Mouse (Mus musculus) urinary bladder, postnatal 10 days (tissue): ENCODE data around the gene Mxi1.

ENCODE experiments used
- DNase-seq: peaks from one replicate; pipeline ENCODE4 v3.0.0; 2022; ENCODE audit warnings: low spot score

Gene Mxi1

DNA sequence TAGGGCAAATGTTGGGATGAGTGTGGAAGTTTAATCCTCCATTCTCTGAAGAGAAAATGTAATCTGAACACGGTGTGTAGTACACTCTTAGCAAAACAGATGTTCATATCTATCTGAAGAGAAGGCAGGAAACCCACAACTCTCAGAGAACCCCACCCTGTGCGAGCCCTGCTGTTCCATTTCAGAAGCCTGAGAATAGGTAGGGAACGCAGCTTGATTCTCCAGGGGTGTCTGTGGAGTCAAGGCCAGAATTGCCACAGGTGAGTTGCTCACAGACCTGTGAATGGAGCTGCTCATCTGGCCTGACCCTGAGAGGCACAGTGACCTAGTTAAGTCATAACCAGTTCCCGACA lies 10.5 kb upstream of the Mxi1 start:
- DNase-seq: no peak

DNA sequence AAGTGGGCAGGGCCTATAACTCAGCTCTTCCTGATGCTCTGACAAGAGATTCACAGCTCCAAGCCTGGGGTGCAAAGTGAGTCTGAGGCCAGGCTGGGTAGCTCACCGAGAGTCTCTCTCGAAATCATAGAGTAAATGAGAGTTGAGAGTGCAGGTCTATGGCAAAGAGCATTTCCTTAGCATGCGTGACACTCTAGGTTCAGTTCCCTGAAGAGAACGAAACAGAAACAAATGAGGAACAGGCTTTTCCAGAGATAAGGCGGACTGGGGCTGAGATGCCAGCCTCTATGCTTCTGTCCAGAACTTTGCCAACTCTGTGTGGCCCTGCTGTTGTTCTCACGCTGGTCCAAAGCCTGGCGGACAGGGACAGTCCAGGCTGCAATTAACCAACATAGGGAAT lies 6.9 kb upstream of the Mxi1 start:
- DNase-seq: no peak

DNA sequence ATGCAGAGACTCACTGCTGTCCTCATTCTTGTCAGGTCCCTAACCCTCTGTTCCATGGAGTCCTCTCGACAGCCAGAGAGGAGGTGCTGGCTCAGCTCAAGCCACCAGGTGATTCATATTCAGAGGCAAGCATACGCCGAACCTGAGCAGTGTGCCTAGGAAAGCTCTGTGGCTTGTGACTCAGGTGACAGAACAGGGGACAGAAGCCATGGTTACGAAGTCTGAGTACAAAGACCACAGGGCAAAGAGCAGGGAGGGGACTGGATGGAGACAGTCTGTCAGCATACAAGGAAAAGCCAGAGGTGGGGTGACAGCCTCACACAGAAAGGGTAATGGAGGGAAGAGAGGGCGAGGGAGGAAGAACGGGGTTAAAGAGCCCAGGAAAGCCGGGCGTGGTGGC lies 4.7 kb upstream of the Mxi1 start:
- no peak for DNase-seq

DNA sequence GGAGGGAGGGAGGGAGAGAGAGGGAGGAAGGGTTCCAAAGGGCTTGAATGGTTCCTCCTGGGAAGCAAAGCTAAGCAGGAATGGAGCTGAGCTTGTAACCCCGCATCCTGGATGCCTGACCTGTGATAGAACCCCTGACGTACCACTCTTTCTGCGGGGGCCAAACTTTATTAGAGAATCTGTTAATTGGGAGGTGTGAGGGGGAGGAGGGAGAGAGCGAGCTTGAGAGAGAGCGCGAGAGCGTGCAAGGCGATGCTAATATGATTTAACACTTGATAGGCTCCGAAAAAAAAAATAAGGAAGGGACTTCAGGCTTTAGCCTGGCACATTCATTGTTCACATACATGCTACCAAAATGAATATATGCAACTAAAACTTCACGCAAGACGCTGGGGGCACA lies 3.6 kb upstream of the Mxi1 start:
- DNase-seq: no peak

DNA sequence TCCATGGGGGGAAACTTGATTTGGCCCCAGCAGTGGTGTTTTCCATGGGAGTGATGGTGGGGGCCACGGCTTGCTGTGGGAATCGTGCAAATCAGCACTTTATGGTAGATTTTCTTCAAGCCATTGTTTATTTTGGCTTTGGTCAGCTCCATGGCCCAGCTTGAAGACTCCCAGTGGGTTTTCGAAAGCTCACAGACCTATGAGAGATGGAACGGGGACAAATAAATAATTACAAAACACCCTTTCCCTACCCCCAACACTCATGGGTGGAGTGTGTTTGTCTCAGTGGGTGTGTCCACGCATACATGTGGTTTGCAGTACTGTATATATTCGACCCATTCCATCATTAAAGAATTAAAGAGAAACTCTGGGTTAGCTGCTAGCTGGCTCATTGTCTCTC lies 3.1 kb upstream of the Mxi1 start:
- DNase-seq: no peak

DNA sequence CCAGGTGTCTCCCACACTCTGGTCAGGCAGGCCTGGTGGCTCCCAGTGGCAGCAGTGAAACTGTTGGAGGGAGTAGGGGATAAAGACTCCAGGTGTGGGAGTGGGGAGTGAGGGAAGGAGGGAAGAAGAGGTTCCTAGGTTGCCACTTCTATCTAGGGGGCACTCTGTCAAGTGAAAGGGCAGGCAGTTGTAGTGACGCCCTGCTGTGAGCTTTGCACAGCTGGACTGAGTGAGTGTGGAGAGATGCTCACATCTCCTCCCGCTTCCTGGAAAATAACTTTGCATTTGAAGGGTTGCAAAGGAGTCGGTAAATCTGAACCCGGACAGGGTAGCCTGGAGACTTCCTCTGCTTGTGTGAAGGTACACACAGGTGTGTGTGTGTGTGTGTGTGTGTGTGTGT lies 687 bp upstream of the Mxi1 start:
- no peak for DNase-seq

DNA sequence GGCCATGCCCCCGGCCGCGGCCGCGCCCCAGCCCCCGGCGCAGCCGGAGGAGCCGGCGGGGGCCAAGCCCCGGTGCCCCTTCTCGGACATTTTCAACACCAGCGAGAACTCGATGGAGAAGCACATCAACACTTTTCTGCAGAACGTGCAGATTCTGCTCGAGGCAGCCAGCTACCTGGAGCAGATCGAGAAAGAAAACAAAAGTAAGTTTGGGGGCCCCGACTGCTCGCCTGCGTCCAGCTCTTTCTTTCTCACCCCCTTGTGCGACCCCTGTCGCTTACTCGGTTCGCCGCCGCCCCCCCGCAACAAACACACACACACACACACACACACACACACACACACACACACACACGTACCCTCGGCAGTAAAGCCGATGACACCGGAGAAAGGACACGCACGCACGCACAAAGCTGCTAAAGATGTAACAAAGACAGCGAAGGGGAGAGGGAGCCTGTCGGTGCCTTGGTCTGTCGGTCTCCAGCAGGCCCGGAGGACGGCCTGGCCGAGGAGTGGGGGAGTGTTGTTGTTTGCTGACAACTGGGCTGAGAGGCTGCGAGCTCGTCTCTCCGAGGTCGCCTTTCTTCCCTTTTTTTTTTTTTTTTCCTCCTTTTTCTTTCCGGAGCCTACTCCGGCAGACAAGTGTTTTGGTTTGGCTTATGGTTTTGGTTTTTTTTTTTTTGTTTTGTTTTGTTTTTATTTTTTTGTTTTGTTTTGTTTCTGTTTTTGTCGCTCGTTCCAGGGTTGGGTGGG lies 629 bp downstream of the Mxi1 start:
- no peak for DNase-seq

DNA sequence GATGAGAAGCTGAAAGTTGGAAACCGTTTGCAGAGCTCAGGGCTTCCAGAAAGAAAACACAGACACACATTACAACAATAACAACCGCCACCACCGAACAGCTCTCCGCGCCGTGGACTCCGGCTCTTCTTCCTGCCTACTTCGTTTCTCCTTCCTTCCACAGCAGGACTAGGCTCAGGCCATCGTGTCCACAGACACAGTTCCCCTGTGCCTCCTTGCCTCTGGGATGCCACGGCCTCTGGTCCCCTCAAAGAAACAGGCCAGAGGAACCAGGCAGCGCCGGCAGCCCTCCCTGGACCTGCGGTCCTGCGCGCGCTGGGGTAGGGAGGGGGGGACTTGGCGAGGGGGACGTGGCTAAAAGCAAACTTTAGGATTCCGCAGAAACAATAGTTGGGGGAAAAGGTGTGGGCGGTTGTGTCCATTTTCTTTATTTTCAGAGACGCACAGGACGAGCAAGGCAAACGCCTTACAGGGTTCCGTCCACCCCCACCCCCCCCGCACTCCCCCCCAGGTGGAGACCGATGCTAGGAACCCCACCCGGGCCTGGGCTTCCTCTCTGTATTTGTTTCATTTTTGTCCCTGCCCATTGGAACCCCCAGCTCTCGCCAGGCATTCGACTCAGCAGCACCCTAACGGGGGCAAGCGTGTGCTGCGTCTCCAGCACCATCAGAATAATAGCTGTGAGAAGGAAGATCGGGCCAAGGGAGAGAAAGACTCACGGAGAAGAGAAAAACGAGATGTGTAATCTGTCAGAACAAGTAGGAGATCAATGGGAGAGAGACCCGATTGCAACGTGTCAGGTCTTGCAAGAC lies 1.4 kb downstream of the Mxi1 start:
- no peak for DNase-seq

DNA sequence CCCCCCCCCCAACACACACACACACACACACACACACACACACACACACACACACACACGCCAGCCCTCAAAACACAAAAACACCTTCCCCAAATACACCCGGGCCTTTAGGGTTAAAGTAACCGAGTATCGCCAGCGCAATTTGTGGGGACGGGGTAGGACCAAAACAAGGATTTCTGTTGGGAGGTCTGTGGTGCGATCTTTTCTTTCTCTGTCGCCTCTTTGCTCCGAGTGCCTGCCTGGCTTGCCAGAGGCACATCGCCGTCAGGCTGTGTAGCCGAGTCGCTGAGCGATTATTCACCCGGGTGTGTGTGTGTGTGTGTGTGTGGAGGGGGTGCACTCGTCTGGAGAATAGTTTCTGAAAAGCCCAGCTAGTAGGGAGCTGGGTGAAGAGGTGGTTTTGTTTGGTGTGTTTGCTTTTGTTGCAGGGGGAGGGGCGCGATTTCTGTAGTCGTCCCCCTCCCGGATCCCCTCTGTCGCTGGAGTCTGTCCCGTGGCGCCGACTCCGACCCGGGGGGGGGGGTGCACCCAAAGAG lies 2.1 kb downstream of the Mxi1 start:
- no peak for DNase-seq

DNA sequence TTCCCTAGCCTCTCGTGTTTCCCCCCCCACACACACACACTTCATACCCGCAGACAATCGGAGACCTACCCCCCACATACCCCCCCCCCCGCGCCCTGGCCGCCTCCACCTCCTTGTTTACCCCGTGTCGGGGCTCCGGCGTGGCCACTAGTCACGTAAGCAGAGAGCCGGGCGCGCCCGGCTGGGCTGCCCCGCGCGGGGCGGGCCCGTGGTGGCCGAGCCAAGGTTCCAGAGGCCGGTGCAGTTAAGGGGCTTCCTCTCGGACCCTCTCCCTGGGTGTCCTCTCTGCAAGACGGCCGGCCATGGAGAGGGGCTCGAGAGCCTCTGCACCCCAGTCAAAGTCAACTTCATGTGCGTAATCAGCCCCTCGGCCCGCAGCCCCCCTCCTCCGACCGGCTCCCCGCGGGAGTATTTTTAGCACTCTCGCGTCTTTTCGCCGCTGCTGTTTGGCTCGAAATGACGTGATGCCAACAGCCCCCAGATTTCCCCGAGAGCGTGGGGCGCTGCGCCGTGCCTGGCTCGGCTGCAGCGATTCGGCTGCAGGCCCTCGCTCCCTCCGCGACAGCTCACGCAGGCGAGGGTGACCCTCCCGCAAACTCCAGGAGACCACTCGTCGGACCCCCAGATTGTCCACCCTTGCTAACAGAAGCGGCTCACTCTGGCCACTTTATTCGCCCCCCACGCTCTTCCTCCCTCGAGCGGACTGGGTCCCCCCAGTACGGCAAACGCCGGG lies 2.8 kb downstream of the Mxi1 start:
- peak; percentile 56 for DNase-seq

DNA sequence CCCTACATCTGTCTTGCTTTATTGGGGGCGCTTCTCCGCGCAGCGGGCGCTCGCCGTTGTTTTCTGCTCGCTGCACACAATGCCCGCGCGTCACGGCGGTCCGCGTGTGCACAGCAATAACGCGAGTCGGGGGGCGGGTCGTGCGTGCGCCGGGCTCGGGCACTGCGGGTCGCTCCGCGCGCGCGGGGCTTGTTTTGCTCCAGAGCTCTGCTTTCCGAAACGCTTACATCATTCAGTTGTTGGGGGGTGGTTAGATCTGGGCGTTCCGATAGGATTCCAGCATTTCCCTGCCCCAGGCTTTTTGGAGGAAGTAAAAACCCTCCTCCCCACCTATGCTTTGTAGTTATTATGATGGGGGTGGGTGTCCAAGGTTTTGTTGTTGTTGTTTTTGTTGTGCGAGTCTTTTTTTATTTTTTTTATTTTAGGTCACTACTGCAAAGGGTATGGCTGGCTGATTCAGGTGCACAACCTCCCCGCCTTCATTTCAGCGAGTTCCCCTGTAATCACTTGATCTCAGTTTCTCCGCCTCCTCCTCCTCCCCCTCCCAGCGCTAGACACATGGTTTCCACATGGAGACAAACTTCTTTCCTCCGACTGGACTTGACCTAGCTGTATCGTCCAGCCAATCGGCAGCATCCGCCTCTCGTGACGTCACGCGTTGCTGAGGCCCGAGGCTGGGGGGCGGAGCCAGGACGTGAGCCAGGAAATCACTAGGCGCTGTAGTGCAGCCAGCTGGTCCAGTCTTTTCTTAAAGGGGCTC lies 3.5 kb downstream of the Mxi1 start:
- DNase-seq: peak; percentile 98

DNA sequence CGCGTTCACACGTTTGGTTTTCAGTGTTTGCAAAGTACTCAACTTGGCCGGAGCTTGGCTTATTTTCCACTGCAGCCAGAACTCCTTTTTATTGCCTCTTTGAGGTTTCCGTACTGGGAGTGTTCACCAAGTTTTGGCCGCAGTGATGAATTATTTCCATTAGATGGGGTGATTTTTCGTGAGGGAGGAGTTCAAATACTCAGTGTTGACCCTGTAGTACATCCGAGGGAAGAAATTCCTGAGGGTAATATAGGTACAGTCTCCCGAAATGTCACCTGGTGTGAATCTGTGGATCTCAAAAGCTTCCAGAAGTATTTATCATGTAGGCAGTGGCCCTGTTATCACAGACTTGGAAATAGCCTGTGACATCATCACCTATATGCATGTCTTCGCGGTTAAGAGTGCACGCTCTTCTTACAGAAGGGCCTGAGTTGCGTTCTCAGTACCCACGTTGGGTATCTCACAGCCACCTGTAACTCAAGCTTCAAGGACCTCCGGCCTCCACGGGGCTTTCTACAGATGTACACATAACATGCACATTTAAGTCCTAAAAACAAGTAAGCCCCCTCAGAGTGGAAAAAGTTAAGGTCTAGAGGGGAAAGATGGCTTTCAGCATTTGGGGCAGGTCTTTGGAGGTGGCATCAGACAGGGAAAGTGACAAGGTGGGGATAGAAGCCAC lies 4.4 kb downstream of the Mxi1 start:
- DNase-seq: no peak

DNA sequence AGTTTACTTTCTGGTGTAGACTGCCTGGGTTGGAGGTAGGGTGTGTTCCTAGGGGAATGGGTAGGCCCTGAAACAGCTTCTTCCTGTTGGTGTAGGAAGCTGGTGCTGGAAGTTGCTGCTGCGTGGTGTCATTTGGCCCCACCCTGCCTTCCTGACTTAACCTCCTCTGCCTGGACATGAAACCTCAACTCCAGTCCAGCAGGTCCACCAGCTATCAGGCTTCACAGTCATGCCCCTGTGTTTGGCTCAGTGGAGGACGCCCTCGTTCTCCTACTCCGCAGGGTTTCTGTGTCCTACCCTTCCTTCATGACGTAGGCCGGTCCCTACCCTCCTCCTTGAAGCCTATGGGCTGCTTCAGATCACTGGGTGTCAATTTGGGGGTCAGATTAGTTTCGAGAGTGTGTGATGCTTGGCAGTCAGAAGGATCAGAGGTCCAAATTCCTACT lies 4.9 kb downstream of the Mxi1 start:
- no peak for DNase-seq

DNA sequence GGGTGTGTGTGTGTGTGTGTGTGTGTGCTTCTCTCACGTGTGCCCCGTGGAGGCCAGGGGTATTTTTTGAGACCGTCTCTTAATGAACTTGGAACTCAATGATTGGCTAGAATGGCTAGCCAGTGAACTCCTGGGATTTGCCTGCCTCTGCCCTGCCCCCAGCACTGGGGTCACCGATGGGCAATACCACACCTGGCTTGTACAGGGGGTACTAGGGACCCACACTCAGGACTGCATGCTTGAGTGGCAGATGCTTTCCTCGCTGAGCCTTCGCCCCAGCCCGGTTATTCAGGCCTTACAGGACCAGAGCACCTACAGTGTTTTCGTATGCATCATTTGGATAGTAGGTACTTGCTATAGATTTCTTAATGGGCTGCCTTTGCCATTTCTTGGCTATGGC lies 5.8 kb downstream of the Mxi1 start:
- no peak for DNase-seq

DNA sequence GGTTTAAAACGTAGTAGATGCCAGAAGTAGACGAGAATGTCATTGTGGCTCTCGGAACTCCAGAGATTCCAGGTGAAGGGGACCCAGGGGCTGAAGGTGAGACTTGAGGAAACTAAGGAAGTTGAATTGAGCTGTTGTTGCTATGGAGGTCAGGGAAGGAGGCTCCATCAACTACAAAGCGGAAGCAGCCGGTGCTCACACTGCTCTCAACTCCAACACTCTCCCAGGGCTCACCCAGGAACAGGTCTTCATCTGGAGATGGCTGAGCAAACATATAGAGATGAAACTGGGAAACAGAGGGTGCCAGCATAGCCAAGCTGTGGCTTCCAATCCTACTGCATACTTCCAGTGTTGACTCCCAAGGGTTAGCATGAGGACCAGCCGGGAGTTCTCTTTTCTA lies 6.6 kb downstream of the Mxi1 start:
- DNase-seq: no peak

DNA sequence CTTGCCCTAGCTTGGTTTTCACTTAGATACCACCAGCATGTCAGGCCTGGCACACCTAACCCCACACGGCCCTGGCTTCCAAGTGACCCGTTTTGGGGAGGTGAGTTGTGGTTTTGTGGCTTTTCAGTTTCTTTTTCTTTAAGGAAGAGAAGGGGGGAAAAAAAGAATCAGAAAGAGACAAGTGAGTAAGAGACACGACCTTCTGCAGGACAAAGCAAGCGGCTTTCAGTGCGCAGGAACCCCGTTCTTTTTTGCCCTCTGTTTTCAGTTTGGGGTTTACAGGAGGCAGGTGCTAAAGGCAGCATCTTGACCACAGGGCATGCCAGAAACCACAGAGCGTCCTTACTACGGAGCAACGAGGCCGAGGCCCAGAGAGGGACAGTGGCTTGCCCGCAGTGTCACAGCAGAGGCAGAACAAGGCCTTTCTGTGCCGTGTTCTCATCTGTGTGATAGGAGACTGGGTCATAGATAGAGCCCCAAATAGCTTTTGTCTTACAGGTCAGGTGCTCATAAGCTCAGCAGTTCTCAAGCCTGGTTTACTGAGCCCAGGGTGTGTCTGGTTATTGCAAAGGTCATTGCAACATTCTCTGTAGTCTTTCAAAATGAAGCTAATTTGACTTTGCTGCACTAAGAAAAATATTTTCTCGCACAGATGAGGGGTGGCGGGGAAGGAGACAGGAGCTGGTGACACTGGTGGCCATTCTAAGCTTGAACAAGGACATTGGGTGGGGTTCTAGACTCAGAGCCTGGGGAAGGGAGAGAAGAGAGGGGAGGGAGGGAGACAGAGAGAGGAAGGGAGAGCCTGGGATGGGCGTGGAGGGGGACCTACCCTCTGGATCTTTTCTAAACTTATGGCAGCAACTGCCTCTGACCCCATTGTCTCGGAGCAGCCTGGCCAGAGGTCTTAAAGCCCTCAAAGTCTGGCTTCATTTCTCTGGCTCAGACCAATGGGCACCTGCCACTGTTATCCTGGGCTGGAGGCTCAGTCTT lies 8.1 kb downstream of the Mxi1 start:
- DNase-seq: no peak

DNA sequence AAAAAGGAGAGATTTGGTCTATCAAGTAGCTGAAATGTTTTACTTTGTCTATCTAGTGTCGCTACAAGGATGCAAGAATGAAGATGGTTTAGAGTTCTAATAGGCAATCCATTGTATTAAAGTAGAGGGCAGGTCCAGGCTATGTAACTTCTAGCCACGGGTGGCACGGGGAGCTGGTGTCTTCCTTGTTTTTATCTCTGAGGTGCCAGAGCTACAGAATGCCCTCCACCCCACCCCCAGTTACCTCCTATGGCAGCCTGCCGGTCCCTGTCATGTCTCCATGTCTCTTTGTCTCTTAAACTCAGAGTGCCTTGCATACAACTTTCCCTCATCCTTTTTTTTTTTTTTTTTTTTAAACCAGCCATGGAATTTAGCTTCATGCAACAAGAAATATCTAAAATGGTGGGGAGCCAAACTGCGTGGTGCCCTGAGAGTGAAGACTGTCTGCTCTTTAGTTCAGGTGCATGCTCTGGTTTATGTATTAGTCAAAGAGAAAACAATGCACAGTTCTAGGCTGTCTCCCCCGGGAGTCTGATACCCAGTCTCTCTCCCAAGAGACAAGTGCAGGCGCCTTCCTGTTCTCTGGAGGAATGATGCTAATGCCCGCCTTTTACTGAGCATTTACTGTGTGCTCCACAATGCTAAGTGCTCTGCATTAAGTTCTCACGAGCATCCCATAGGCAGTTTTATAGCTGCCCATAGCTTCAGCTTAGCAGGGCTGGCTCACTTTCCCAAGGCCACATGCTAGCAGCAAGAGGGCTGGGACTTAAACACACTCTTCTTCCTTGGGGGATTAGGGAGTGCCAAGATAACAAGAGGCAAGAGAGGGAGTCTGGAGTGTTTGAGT lies 10.2 kb downstream of the Mxi1 start:
- no peak for DNase-seq

DNA sequence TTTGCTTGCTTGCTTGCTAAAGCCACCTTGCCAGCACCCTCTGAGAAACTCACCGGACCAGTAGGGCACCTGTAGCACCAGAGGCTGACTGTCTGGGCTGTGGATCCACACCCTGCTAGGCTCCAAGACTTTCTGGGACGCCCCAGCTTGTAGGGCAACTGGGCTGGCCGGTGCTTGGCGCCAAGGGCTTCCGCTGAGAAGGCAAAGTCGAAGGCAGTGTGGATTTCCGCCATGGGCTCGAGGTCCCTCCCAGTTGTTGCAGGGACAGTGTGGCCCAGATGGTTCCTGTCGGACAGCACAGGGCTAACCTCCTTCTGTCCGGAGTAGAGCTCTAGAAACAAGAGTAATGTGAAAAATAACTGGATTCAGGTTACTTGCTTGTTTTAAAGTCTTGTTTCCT lies 11.0 kb downstream of the Mxi1 start:
- DNase-seq: no peak

DNA sequence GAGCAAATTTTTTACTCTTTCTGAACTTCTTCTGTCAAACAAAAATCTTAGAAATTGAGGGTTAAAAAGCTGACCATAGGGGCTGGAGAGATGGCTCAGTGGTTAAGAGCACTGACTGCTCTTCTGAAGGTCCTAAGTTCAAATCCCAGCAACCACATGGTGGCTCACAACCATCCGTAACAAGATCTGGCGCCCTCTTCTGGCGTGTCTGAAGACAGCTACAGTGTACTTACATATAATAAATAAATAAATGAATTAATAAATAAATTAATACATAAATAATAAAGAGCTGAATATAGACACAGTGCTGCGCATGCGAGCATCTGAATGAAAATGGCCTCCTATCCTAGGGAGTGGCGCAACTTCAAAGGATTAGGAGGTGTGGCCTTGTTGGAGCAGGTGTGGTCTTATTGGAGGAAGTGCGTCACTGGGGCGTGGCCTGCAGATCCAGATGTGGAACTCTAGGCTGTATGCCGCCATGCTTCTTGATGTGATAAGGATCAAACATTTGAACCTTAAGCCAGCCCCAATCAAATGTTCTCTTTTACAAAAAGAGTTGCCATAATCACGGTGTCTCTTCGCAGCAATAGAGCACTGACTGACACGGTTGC lies 12.2 kb downstream of the Mxi1 start:
- DNase-seq: no peak
